Mouse (Mus musculus): ENCODE data around the gene Ptk6. TPM values are rescaled to one million over a fixed set of nuclear protein-coding genes. Genes with fewer than 3 reads are reported as not detected.
A peak's percentile ranks its signal among the peaks of the same experiment; 100 is the strongest.

The Ptk6 gene
- total and polyA plus RNA-seq, 3 experiments = not detected

DNA sequence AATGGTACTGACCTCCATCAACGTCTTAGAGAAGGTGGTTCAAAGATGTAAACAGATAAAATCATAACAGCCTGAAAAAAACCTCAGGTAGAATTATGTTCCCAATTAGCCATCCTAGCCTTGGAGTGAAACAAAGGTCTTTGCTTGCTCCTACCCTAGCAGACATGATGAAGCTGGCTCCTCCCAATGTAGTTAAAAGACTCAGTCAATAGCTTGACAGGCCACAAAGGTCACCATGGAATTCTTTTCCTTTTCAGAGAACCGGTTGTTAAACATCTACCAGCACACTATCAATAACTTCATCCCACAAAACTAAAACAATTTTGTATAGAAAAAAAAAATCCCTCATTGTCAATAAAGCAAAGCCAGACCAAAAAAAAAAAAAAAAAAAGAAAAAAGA is 42.4 kb upstream of the Ptk6 start:
- Histone ChIP-seq H3K27me3 (ENCODE audit: control insufficient read depth in 1 of 2, insufficient read depth in 2 of 2, low read length in 2 of 2) (no peaks in the 10 kb centered on the region), H3K9ac (ENCODE audit: control insufficient read depth, low read depth, low read length, poor library complexity, severe bottlenecking) (no peak overlapping the region), H3K27ac (ENCODE audit: control insufficient read depth, low read depth, low read length) (no peak overlapping the region), H3K36me3 (ENCODE audit: control insufficient read depth in 1 of 2, insufficient read depth in 2 of 2, low read length in 2 of 2) (peaks cover 0 to 17% of the 10 kb centered on the region in 2 experiments; a peak in 2 of 4 replicates), H3K79me2 (ENCODE audit: control insufficient read depth, insufficient read depth, low read length, poor library complexity) (peaks cover 7% of the 10 kb centered on the region; the same call in 1 of the 2 replicates), H3K4me3 (ENCODE audit: control insufficient read depth in 1 of 2, insufficient read depth in 1 of 2, low read depth in 2 of 2, low read length in 2 of 2) (no peak overlapping the region), H3K4me1 (ENCODE audit: control insufficient read depth in 1 of 2, insufficient read depth in 2 of 2, low read length in 2 of 2) (peaks cover 2 to 15% of the 10 kb centered on the region in 2 experiments), H3K9me3 (replicated peaks; ENCODE audit: insufficient read depth, low read length) (no peaks in the 10 kb centered on the region)
- no peak for DNase-seq (ENCODE audit: low read depth, low spot score)
- TF ChIP-seq ZNF384 (IDR thresholded peaks at IDR 0.05; ENCODE audit: low read depth, low read length) = peak; percentile 36; the same call in 1 of the 2 replicates
- no peak for TF ChIP-seq SMC3 (IDR thresholded peaks at IDR 0.05; ENCODE audit: low read depth, low read length)

- DNase-seq (ENCODE audit: low read depth, low spot score) = peak; percentile 92
- Histone ChIP-seq H3K9me3 (replicated peaks; ENCODE audit: insufficient read depth, low read length) (no peaks in the 10 kb centered on the region), H3K27me3 (ENCODE audit: control insufficient read depth in 1 of 2, insufficient read depth in 2 of 2, low read length in 2 of 2) (no peaks in the 10 kb centered on the region), H3K4me1 (ENCODE audit: control insufficient read depth in 1 of 2, insufficient read depth in 2 of 2, low read length in 2 of 2) (peaks cover 2 to 15% of the 10 kb centered on the region in 2 experiments), H3K4me3 (ENCODE audit: control insufficient read depth in 1 of 2, insufficient read depth in 1 of 2, low read depth in 2 of 2, low read length in 2 of 2) (peak overlapping the region; percentile 42 to 58), H3K79me2 (ENCODE audit: control insufficient read depth, insufficient read depth, low read length, poor library complexity) (peaks cover 7% of the 10 kb centered on the region; the same call in 1 of the 2 replicates), H3K9ac (ENCODE audit: control insufficient read depth, low read depth, low read length, poor library complexity, severe bottlenecking) (peak overlapping the region; percentile 57), H3K36me3 (ENCODE audit: control insufficient read depth in 1 of 2, insufficient read depth in 2 of 2, low read length in 2 of 2) (peaks cover 0 to 17% of the 10 kb centered on the region in 2 experiments; a peak in 2 of 4 replicates), H3K27ac (ENCODE audit: control insufficient read depth, low read depth, low read length) (peak overlapping the region; percentile 80)
- TF ChIP-seq CHD2 (IDR thresholded peaks at IDR 0.05; ENCODE audit: low read length) (no peak), POLR2AphosphoS5 (IDR thresholded peaks at IDR 0.05; ENCODE audit: borderline replicate concordance, low read depth, low read length) (no peak), GATA1 (IDR thresholded peaks at IDR 0.05; ENCODE audit: low read depth, low read length) (no peak), NELFE (IDR thresholded peaks at IDR 0.05; ENCODE audit: low read depth, low read length) (peak; percentile 62), MAX (IDR thresholded peaks at IDR 0.05; ENCODE audit: low read length) (no peak), HCFC1 (IDR thresholded peaks at IDR 0.05; ENCODE audit: low read depth, low read length) (peak; percentile 46; the same call in 1 of the 2 replicates), MXI1 (IDR thresholded peaks at IDR 0.05; ENCODE audit: low read depth, low read length) (peak; percentile 47; the same call in 1 of the 2 replicates), SIN3A (IDR thresholded peaks at IDR 0.05; ENCODE audit: low read length) (peak; percentile 68; the same call in 1 of the 2 replicates), USF1 (IDR thresholded peaks at IDR 0.05; ENCODE audit: low read depth, low read length) (no peak), ELF1 (IDR thresholded peaks at IDR 0.05; ENCODE audit: low read depth, low read length) (peak; percentile 13; the same call in 1 of the 2 replicates), POLR2A (IDR thresholded peaks at IDR 0.05; ENCODE audit: control insufficient read depth in 1 of 2, insufficient read depth in 1 of 2, low read depth in 1 of 2, low read length in 2 of 2, poor library complexity in 1 of 2) (peak; percentile 36 to 82; a peak in 2 of 4 replicates), CTCF (IDR thresholded peaks at IDR 0.05 in 2 of 3, conservative IDR thresholded peaks at IDR 0.05 in 1 of 3; ENCODE audit: control insufficient read depth in 1 of 3, insufficient read depth in 1 of 3, low read depth in 2 of 3, low read length in 3 of 3, poor library complexity in 1 of 3, severe bottlenecking in 1 of 3) (no peak), TBP (IDR thresholded peaks at IDR 0.05; ENCODE audit: low read depth, low read length) (peak; percentile 80), MYC (IDR thresholded peaks at IDR 0.05; ENCODE audit: low read depth, low read length) (no peak), ETS1 (IDR thresholded peaks at IDR 0.05; ENCODE audit: low read depth, low read length) (peak; percentile 50; the same call in 1 of the 2 replicates)
These were observed 41.3 kb upstream of the Ptk6 start for GRCm38 (mm10) chr2:181243706-181244394.
